Mouse (Mus musculus) olfactory bulb, adult 2 months (tissue): Measurements from ENCODE around the gene Ssbp4.

Experiments used
- CTCF ChIP-seq: fragments of 200-500 bp; IDR thresholded peaks from 2 replicates; pipeline ENCODE4 v1.5.1; 2012; ENCODE audit warnings: low read depth, mild to moderate bottlenecking, low read length, moderate library complexity; ENCODE audit not compliant: insufficient read depth
- POLR2A ChIP-seq: fragments of 200-500 bp; IDR thresholded peaks from 2 replicates; pipeline ENCODE4 v1.6.1; 2012; ENCODE audit warnings: mild to moderate bottlenecking, low read depth, low read length, moderate library complexity; ENCODE audit not compliant: insufficient read depth

- TF ChIP-seq CTCF (no peak), POLR2A (no peak)
Observed at GRCm38 (mm10) chr8:70613763-70614162, 5.1 kb upstream of the Ssbp4 start.
